Mouse (Mus musculus) brain, adult 2 months (tissue): Measurements from ENCODE around the gene Ccz1.
A peak's percentile ranks its signal among the peaks of the same experiment; 100 is the strongest.
"Not testable (repeated sequence)": the region's sequence is repeated elsewhere in the genome, so short reads cannot be mapped to it uniquely, and the experiment has no call there.

Experiments
- DNase-seq: peaks from one replicate; pipeline ENCODE4 v3.0.0; 2011; ENCODE audit warnings: low read depth, low spot score

The Ccz1 gene

DNA sequence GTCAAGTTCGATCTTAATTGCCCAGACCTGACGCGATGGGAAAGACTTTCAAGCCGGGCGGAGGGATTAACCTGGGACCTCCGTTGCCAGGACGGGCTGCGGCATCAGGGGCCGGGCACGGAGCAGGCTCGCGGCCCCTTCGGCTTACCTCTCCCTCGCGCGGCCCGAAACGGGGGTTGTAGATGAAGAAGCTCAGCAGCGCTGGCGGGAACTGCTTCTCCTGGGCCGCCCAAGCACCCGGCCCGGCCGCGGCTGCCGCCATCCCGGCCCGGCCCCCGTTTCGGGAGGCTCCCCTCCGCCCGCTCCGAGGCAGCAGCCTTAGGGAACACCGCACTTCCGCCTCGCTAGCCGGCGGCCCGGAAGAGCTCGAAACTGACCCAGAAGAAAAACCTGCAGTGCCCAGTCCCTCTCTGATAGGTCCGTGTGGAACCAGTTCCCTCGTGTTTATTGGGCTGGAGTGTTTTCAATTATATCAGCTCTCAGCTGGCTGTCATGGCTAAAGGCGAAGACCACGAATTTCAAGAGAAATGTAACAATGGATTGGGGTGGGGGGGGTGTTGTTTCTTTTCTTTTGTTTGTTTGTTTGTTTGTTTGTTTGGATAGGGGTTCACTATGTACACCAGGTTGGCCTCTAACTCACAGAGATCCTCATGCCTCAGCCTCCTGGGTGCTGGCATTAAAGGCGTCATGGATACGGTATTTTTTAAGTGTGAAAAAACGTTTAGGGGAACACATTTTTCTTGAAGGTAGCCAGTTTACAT is at the start of gene Ccz1:
TSS of gene Ccz1 (minus strand) at position 327 of the 761 bp plus-strand sequence.
- peak; percentile 95 for DNase-seq

DNA sequence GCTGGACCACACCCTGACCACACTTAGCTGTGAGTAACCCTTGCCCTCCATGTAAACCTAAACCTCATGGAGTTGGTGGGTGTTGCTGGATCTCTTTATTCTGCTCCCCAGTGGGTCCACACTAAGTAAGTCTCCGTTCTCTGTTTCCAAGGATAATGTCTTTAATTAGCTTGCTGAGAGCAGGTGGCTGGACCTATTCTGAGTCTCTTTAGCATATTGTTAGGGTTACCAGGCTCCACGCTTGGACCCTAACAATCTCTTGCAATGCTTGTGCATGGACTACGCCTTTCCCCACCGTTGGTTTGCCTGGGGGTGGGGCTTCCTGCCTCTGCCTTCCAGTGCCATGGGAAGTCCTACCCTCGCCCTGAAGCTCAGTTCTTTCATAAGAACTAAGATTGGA is 49.4 kb upstream of the Ccz1 start:
- peak; percentile 20 for DNase-seq

DNA sequence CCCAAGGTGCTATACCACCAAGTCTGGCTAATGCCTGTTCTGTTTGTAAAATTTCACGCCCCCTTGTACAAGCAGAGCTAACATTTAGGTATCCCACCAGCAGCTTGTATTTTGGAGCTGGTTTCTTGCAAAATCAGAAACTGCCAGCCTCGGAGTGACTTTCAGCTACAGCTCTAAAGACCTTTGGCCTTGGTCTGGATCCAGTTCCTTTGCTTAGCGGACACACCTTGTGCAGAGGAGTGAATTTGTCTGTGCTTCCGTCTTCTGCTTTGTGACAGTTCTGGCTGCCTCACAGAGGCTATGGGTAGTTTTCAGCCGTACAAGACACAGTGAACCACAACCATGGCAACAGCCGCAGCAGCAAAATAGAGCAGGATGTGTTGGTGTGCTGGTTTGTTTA is 39.7 kb upstream of the Ccz1 start:
- DNase-seq: no peak

DNA sequence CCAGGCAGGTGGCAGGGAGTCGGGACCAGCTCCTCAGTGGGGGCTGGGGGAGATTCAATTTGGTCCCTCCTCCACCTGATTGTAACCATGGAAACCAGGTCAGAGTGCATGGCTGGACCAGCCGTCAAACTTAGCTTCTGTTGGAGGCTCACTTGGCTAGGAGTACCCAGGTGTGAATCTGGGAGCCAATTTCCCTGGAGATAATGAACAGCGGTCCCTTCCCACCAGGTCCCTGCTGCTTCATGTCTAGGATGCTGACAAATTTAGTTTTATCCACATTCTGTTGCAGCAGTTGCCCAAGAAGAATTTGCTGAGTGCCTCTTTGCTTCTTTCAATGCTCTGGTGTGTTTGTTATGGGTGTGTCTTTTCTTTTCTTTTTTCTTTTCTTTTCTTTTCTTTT is 38.8 kb upstream of the Ccz1 start:
- DNase-seq: peak; percentile 53

DNA sequence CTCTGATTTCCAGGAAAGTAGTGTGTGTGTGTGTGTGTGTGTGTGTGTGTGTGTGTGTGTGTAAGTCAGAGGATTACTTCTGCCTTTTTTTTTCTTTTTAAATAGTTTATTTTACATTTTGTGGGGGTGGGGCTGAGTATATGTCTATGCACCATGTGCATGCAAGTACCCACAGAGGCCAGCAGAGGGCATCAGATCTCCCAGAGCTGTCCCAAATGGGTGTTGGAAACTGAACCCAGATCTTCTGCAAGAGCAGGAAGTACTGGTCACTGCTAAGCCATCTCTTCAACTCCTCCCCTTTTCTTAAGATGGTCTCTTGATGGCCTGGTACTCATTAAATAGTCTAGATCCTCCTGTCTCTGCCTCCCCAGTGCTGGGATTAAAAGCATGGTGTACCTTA is 36.6 kb upstream of the Ccz1 start:
- DNase-seq: no peak

DNA sequence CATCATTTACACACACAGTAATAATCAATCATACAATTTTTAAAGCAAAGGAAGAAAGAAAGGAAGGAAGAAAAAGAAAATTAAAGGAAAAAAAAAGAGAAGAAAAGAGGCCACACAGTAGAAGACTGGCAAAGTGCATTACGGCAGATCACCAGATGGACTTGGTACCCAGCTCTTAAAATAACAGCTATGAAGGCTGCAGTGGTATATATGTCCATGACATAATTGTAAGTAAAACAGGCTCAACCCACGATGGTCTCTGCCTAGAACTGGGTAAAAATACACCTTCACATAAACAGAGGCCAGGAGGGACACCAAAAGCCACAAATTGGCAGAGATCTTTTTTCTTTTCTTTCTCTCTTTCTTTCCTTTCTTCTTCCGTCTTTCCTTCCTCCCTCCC is 35.2 kb upstream of the Ccz1 start:
- peak; percentile 69 for DNase-seq

- peak; percentile 86 for DNase-seq
Observed at GRCm38 (mm10) chr5:144047324-144047723, 32.6 kb upstream of the Ccz1 start.

- DNase-seq: peak; percentile 72
Observed at GRCm38 (mm10) chr5:144043166-144043565, 28.5 kb upstream of the Ccz1 start.

GRCm38 (mm10) chr5:144040720-144041364 is 26.2 kb upstream of the Ccz1 start:
- DNase-seq: peak; percentile 80

- DNase-seq: no peak
Observed at GRCm38 (mm10) chr5:144039886-144040285, 25.2 kb upstream of the Ccz1 start.

GRCm38 (mm10) chr5:144039156-144039675 is 24.5 kb upstream of the Ccz1 start:
- no peak for DNase-seq

DNA sequence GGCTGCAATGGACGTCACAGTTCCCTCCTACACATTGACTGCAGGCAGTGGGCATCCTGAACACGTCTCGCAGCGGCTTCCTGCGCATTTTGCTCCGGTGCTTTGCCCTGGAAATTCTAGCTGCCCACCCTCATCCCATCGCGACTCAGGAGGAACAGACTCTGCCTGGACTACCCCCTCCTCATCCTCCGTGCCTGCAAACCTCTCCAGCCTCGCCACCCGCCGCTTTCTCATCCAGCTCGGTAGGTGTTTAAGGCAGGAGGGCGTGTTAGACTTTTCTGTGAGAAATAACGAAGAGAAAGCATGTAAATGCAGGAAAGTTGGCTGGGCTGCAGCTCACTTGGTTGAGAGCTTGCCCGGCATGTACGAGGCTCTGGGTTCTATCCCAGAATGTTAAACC is 22.3 kb upstream of the Ccz1 start:
- DNase-seq: peak; percentile 58

DNA sequence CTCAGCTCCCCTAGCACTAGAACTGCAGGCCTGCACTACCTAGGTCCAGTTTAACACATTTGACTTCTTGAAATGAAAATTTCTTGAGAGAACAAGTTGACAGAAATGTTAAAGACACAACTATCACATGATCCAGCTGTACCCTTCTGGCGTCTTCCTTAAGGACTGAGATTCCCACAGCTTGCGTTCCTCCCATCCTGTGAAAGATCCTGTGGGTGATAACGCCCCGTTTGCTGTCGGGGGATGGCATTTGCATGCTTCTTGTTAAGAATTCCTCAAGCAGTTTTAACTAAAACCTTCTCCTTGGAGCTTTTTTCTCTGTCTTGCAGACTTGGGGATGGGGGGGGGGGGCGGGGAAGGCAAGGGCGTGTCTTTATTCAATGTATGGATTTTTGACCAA is 19.9 kb upstream of the Ccz1 start:
- peak; percentile 80 for DNase-seq

GRCm38 (mm10) chr5:144032491-144032890 is 17.8 kb upstream of the Ccz1 start:
- DNase-seq: no peak

DNA sequence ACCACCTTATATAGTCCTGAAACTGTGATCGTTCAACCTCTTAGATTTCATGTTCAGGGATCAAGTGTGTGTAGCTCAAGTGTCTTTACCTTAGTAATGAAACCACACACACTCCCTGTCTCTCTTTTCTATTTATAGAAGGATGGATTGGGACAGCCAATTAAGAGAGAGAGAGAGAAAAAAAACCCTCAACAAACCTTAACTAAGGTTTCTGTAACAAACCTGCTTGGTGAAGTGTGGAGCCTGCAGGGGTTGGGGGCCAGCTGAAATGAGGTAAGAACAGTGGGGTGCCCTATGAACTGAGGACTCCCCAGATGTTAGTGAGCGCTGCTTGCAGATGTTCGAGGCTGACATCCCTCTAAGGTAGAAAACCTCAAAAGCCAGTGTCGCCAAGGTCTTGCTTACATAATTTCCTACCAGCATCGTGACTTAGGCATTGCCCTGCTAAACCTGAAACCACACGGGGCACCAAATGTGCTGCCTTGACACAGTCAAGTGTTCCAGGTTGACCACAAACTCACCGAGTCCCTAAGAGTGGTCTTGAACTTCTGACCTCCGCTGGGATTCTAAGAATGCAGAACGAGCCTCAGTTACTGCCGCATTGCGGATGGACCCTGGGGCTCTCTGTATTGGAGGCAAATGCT is 12.1 kb upstream of the Ccz1 start, which contains the start of gene Ocm:
TSS of gene Ocm (minus strand) at position 51 of the 644 bp plus-strand sequence.
- DNase-seq: no peak

- no peak for DNase-seq
Observed at GRCm38 (mm10) chr5:144015845-144016244, 1.2 kb upstream of the Ccz1 start.

DNA sequence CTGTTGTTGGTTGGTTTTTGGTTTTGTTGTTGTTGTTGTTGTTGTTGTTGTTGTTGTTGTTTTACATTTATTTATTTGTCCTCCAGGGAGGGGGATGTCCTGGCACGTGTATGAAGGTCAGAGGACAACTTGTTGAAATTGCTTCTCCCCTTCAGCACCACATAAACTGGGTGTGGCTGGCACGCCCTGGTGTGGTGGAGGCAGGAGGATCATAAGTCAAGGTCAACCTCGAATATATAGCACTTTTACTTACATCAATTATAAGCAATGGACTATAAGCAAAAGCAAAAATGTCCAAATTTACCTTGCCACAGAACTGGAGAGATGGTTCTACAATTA is 604 bp upstream of the Ccz1 start:
- no peak for DNase-seq

DNA sequence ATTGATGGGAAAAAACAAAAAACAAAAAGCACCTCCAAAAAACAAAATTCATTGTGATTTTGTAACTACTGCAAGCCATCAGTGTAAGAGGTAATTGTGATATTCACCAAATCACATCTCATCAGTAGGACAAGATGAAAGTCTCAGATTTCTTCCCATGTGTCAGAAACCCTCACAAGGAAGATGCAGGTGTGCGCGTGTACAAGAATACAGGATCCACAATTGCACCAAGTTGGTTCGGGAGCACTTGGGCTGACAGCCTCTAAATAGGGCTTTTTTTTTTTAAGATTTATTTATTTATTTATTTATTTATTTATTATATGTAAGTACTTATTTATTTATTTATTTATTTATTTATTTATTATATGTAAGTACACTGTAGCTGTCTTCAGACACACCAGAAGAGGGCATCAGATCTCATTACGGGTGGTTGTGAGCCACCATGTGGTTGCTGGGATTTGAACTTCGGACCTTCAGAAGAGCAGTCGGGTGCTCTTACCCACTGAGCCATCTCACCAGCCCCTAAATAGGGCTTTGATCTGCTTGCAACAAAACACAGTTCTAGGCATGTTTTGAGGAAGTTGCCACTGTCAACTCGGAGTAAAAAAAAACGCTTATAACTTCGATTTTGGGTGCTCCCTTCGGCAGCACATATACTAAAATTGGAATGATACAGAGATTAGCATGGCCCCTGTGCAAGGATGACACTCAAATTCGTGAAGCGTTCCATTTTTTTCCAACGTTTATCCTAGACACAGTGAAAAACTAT is 1.1 kb downstream of the Ccz1 start:
- not testable (repeated sequence) for DNase-seq

DNA sequence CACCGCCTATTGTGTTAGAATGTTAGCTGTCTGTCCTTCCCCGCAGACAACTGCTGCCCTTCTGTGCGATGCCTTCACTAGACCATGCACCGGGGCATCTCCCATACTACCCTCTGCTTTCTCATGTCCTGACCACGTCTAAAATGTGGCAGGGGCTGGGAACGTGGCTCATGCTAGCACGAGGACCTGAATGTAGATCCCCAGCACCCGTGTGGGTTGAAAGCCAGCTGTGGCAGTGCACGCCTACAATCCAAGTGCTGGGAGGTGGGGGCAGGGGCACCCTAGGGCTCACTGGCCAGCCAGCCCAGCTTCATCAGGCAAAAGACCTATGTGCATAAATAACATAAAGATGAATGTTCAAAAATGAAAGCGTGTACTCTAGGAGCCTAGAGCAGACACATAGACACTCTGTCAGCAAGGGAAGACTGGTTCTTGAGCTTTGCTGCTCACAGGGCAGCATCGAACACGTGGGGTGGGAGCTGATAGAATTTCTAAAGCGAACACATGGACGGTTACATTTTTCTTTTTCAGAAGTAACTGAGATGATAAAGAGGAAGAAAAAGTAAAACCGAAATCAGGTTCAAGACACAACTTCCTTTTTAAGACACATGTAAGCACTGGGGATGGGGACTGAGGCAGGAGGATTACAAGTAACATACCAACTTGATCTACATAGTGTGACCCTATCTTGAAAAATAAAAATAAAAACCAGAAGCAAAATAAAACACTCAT is 12.1 kb downstream of the Ccz1 start:
- DNase-seq: no peak

DNA sequence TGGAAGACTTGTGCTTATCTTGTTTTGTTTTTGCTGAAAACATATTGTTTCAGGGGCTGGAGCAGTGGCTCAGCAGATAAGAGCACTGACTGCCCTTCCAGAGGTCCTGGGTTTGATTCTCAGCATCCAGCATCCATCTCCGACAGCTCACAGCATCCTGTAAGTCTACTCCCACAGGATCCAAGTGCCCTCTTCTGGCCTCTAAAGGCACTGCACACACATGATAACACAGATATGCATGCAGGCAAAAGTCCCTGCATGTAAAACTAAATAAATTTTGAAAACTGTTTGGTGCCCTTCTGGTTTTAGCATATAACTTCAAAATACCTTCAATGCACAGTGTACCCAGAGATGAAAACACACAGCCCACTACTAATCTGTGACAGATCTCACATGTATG is 15.3 kb downstream of the Ccz1 start:
- DNase-seq: no peak
